Mouse (Mus musculus) natural killer cell, adult 2 months (primary cell): ENCODE data around the gene Ctsc.

Experiments
- DNase-seq, 2 experiments: peaks; one replicate each; pipeline ENCODE4 v3.0.0; 2022; ENCODE audit warnings: low spot score in 2 of 2

The Ctsc gene

DNA sequence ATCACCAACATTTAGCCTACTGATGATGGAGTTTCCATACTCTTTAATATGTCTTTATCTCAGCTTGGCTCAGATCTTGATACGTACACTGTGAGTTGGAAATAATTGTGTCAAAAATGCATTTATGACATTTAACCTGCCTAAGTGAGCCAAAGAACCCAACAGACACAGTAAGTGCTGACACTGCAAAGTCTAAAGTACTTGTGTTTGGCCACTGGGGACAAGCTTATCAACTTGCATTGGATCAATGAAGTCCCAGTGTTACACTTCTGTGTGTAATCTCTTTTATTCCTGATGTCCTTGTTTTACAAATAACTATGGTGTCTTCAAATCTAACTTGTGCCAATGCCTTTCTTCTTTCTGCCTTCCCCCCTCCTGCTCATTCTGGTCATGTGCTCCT lies 18.1 kb downstream of the Ctsc start:
- DNase-seq: no peak

- DNase-seq: no peak
These were observed 19.0 kb downstream of the Ctsc start for GRCm38 (mm10) chr7:88296932-88297331.

DNA sequence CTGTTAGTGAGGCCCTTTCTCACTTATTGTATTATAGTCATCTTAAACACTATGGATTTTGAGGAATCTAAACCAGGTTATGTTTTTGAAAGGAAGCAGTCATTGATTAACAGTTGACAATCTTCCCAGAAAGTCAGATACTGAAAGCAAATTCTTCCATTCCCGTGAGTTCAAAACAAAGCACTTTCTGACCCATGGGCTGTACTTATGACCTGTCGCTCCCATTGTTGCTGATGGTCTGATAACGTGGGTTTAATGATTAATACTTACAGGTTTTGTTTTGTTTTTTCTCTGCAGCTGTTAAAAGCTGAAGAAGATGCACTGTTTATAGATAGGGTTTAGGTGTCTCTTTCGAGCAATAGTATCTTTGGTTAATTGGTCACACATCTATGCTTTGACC lies 27.9 kb downstream of the Ctsc start:
- DNase-seq: no peak

- DNase-seq: no peak
These were observed 28.8 kb downstream of the Ctsc start for GRCm38 (mm10) chr7:88306725-88307124.

DNA sequence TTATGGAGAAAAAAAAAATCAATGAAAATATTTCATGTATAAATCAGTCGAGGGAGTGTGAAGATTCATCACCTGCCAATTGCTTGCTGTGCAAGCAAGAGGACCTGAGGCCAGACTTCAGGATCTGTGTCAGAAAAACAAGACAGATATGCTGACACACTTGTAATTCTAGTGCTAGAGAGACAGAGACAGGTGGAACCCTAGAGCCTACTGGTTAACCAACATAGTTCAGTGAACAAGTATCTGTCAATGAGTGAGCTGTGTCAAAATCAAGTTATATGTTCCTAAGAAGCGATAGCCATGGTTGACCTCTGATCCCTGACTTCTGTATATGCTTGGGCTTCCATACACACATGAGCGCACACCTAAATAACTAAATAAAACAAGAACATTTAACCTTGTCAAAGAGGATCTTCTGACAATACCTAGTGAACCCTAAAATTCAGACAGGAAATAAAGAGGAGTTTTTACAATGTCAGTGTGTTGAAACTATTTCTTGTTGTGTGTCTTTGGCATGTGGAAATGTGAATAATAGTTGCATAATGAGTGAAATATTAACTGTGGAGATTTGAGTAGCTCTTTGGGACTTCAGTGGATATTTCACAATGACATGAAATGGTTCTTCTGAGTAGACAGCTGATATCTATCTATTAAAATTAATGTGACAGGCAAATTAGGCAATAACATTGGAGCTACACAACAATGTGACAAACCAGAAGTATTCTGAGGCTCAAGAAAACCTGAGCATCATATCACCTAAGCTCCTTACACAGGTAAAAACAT lies 32.7 kb downstream of the Ctsc start:
- DNase-seq: no peak

GRCm38 (mm10) chr7:88316408-88316807 lies 38.5 kb downstream of the Ctsc start:
- no peak for DNase-seq

- DNase-seq: no peak
These were observed 40.6 kb downstream of the Ctsc start for GRCm38 (mm10) chr7:88318474-88318873.

DNA sequence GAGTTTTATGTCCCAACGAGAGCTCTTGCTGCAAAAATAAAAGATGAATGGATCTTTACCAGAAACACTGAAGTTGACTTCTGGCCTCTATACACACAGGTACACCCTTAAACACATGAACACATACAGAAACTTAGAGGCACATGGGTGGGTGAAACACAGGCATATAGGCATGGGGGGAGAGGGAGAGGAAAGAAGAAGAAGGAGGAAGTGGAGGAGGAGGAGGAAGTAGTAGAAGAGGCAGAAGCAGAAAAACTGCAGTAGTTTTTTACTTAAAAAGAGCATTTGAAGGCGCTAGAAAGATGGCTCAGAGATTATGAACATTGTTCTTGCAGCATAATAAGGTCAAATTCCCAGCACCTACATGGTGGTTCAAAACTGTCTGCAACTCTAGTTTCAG lies 41.0 kb downstream of the Ctsc start:
- no peak for DNase-seq

DNA sequence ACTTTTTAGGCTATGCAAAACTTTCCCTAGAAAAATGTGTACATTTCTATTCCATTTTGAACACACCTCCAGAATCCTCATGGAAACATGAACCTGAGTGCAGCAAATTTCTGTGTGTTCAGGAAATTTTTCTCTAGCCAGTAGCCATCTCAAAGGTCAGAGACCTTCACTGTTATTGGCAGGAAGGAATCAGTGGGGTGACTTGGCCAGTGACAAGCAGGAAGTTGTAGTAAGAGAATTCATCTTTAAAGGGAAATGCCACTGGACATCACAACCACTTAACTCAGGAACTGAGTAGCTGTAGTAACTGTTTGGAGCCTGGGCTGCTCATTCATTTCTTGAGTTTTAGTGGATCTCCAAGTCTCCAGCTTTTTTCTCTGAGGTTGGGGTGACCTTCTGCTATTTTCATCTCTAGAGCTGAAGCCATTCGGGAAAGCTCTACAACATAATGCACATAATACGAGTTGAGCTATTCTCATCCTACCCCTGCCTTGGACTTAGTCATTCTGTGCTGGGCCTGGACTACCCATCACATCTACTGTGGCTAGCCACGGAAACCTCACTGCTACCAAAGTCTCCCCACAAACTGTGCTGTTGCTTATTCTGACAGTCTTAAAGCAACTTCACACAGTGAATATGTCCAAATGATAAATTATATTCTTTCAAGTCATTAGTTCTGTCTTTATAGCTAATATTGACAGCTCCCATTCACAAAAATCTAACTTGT lies 41.7 kb downstream of the Ctsc start:
- no peak for DNase-seq

DNA sequence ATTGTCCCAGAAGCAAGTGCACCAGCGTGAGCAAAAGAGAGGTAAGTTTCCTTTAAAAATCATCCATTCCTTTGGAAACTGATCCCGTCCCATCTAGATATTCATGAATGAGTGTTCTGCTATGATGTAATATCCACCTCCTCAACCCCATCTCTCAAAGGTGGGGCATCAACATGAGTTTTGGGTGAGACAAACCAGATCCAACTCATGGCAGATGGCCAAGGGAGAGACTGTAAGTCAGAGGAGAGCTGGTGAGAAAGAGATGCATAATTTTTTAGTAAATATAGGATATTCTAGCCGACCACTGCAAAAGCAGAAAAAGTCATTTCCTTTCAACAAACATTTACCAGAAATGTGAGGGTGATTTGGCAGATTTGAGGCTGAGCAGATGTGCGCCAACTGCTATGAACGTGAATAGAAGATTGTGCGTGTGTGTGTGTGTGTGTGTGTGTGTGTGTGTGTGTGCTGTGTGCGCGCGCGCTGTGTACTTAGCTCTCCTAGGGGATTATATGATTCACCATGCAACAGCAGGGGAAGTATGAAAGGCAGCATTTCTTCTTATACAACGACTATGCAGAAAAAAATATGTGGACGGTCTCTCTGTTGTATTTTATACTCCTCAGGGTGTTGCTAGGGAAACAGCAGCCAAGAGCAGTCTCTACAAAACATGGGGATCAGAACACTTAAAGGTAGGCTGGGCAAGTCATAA lies 42.9 kb downstream of the Ctsc start:
- no peak for DNase-seq

GRCm38 (mm10) chr7:88322431-88322830 lies 44.5 kb downstream of the Ctsc start:
- no peak for DNase-seq

GRCm38 (mm10) chr7:88327495-88327894 lies 49.6 kb downstream of the Ctsc start:
- DNase-seq: no peak

DNA sequence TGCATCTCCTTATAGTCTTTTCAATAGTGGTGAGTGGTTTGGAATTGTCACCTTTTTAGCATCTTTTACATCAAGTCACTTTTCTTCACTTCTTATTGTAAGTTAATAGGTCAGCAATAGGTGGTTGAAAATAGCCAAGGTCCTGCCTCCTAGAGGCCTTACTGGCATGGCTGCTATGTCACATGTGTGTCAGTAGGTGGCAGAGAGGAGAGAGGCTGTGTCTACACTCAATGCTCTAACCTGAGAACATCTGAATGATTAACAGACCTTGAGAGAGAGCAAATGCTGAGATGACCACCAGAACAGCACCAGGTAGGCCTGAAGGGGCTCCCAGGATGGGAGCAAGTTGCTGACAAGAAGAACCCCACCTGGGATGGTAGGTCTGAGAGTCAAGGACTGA lies 65.9 kb downstream of the Ctsc start:
- peak in 1 of 2 experiments; percentile 25 for DNase-seq

DNA sequence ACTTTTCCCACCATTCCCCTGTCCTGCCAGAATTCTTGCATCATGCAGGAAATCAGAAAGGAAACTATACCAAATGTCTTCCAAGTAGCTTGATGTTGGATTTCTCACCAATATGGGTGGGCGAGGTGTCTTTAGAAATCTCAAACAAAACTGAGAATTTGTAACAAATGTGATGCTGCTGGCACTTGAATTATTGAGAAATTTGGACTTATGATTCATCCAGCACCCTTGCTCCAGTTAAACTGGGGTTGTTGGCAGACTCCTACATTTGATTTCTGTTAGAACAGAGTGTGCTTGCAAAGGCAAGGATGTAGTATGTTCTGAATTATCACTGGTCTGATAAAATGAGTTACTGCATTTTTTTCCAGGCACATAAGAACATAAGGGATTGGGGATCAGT lies 68.2 kb downstream of the Ctsc start:
- DNase-seq: no peak

DNA sequence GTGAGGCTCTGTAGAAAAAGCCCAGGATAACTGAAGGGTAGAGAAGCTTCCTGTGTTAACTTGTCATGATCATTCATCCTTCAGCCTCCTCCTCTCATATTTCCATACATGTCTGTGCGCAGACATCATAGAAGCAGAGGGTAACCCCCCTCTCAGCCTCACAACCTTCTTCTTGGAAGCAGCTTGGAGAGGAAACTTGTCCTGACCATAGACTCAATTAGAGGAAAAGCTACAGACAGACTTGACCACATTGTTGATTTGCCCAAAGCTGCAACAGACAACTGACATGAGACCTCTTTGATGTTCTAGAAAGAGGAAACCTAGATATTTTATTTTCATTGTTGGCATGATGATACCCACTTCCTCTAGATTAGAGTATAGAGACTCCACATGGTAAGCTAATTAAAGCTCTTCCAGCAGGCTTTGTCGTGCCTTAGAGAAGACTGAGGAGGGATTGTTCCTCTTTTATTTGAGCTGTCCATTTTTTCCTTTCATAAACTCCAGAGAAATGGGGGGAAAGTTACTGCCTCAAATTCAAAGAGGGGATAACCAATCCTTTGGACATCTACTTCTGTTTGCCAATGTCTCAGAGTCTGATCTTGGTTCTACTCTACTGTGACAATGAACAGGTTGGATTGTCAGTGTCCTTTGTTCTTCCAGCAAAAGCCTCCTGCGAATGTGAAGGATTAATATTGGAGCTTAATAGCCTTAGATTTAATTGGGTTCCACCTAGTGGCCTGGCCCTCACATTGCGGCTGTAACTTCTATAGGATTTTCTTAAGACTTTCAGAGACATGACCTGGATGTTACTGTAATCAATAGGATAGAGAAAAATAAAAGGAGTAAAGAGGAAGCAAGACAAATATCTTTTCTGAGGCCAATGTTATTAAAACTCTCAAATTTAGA lies 79.2 kb downstream of the Ctsc start:
- peak in 1 of 2 experiments; percentile 12 for DNase-seq

- DNase-seq: no peak
These were observed 80.4 kb downstream of the Ctsc start for GRCm38 (mm10) chr7:88358042-88358878.
